In genomic region chr9:103449651-103450050, GRCm38 (mm10) we compare ENCODE assay signal across 29 mouse cellular contexts. TPM values are rescaled to one million over a fixed set of nuclear protein-coding genes. Genes with fewer than 3 reads are reported as not detected.
DNase-seq lines count a peak whose midpoint lies in the region; ATAC-seq and TF ChIP-seq lines count a peak whose summit lies in the region.
"Had no signal": no experiment of that assay in that cellular context is flagged by ENCODE, and none has a peak within 500 bp of the region (broad histone marks: within the 10 kb centered on the region; RNA-seq: fewer than 3 reads in every experiment).

No protein-coding gene starts in this region.

- TF ChIP-seq CTCF in spleen, adult 2 months (IDR thresholded peaks at IDR 0.05; ENCODE audit: extremely low read depth, insufficient read depth, insufficient read length, insufficient replicate concordance) = no peak
- TF ChIP-seq CTCF in bone marrow, adult 2 months (IDR thresholded peaks at IDR 0.05; ENCODE audit: control insufficient read depth, insufficient read depth, low read length) = no peak

- no peak for DNase-seq in spleen, adult 2 months (ENCODE audit: low read depth in 1 of 2, low spot score in 2 of 2)
- no peak for DNase-seq in spleen, postnatal 4 days (ENCODE audit: low spot score in 2 of 2)
- peak; percentile 78 for DNase-seq in A20 (ENCODE audit: low read depth, low spot score)
- DNase-seq in yolk sac, embryonic 10.5 days (ENCODE audit: low spot score) = no peak
- DNase-seq in cerebellum, adult 9-10 months = no peak
- DNase-seq in adrenal gland, adult 8-10 months = no peak
- DNase-seq: adrenal gland, postnatal 36 days; cerebellum, adult 8-10 months; cerebellum, postnatal 36 days; embryo, embryonic 11 days; forebrain, postnatal 0 days; heart, postnatal 10 days; kidney, adult 2 months; left cerebral cortex, postnatal 4 days; liver, embryonic 13.5 days; lung, adult 2 months; lung, postnatal 14 days; right cerebral cortex, adult 18-20 months had no signal

- H3K27ac ChIP-seq in spleen, adult 2 months (ENCODE audit: insufficient read depth, low read length) = peak overlapping the region; percentile 91
- H3K27ac ChIP-seq in bone marrow, adult 2 months (ENCODE audit: control insufficient read depth, insufficient read depth, low read depth, low read length, poor library complexity) = peak overlapping the region; percentile 84; the same call in 1 of the 2 replicates
- H3K27ac ChIP-seq: embryonic facial prominence, embryonic 13.5 days; forebrain, embryonic 12.5 days; heart, embryonic 13.5 days; hindbrain, postnatal 0 days; intestine, embryonic 15.5 days; layer of hippocampus, adult 2 months; liver, embryonic 13.5 days had no signal

- H3K4me1 ChIP-seq in spleen, adult 2 months (ENCODE audit: control insufficient read depth, insufficient read depth, insufficient read length) = peaks cover 4% of the 10 kb centered on the region; the same call in 1 of the 2 replicates
- H3K4me1 ChIP-seq in bone marrow, adult 2 months (ENCODE audit: control insufficient read depth, insufficient read depth, low read length) = peaks cover 2% of the 10 kb centered on the region
- H3K4me1 ChIP-seq: forebrain, embryonic 12.5 days; intestine, embryonic 15.5 days; liver, embryonic 13.5 days had no signal

- H3K36me3 ChIP-seq in spleen, adult 2 months (ENCODE audit: control insufficient read depth, insufficient read depth, low read length) = no peaks in the 10 kb centered on the region
- H3K36me3 ChIP-seq: embryonic facial prominence, embryonic 13.5 days; forebrain, embryonic 12.5 days; G1E; heart, embryonic 13.5 days; intestine, embryonic 15.5 days; liver, embryonic 13.5 days had no signal

- TF ChIP-seq POLR2A in spleen, adult 2 months (IDR thresholded peaks at IDR 0.05; ENCODE audit: low read depth, low read length) = no peak
- no peak for TF ChIP-seq POLR2A in bone marrow, adult 2 months (IDR thresholded peaks at IDR 0.05; ENCODE audit: borderline replicate concordance, control insufficient read depth, low read depth, low read length)

- H3K27me3 ChIP-seq in spleen, adult 2 months (ENCODE audit: control insufficient read depth, insufficient read depth, low read length) = no peaks in the 10 kb centered on the region
- H3K27me3 ChIP-seq: embryonic facial prominence, embryonic 13.5 days; forebrain, embryonic 12.5 days; heart, embryonic 13.5 days; intestine, embryonic 15.5 days; liver, embryonic 13.5 days had no signal

- 16% methylated on average over 6 of the region's 6 CpGs for WGBS in spleen, adult 2 months
- WGBS in bone marrow, adult 2 months = 10% methylated on average over 6 of the region's 6 CpGs

- H3K4me3 ChIP-seq in spleen, adult 2 months (ENCODE audit: extremely low read depth, insufficient read depth, insufficient read length) = peak overlapping the region; percentile 32; the same call in 1 of the 2 replicates
- no peak overlapping the region for H3K4me3 ChIP-seq in bone marrow, adult 2 months (replicated peaks; ENCODE audit: control insufficient read depth, low read depth, low read length)
- H3K4me3 ChIP-seq: embryonic facial prominence, embryonic 13.5 days; forebrain, embryonic 12.5 days; heart, embryonic 13.5 days; intestine, embryonic 15.5 days; layer of hippocampus, adult 2 months; liver, embryonic 13.5 days had no signal

- peak; percentile 44; the same call in 1 of the 2 replicates for ATAC-seq in megakaryocyte progenitor cell, adult 5-6 weeks (replicated peaks; ENCODE audit: poor library complexity)
- ATAC-seq: forebrain, postnatal 0 days; hindbrain, postnatal 0 days; intestine, embryonic 15.5 days; midbrain, embryonic 16.5 days; Patski had no signal

RNA-seq across cellular contexts. Expression of gene Bfsp2, which starts 30.6 kb away (rescaled TPM):
- polyA plus RNA-seq in spleen, adult 2 months (2012; rRNA removed) = 6.9 and 8.9 TPM in 2 replicates
- polyA plus RNA-seq in bone marrow, adult 2 months (2011; ENCODE audit: insufficient read depth, insufficient read length, low replicate concordance, missing spikeins) = 11.3 and 13.3 TPM in 2 replicates
- total RNA-seq in megakaryocyte progenitor cell, adult 5-6 weeks (2015) = 0.69 TPM in 1 of 2 replicates, not detected in the other
- 0.62 and 2.1 TPM in 2 replicates for total RNA-seq in megakaryocyte progenitor cell, adult 5-6 weeks (2017)
- total RNA-seq in adrenal gland, adult 8-10 months (2022) = not detected
- total RNA-seq: adrenal gland, postnatal 36 days; G1E had no signal
- polyA plus RNA-seq: G1E, Patski had no signal
